Mouse (Mus musculus) limb, embryonic 15.5 days (tissue): ENCODE measurements around the gene Cys1. TPM values are rescaled to one million over a fixed set of nuclear protein-coding genes. Genes with fewer than 3 reads are reported as not detected.

Source experiments
- ATAC-seq: fragments of 200-750 bp; cut with Nextera tagmentation; 2 replicates; pipeline ENCODE4 v1.8.0; 2017; ENCODE audit warnings: low read depth, moderate TSS enrichment; ENCODE audit not compliant: insufficient number of reproducible peaks, low FRiP score, low TSS enrichment
- H3K27ac ChIP-seq: fragments of 300-500 bp; sonication (generic); 2 replicates; pipeline ENCODE4 v1.5.1; 2015; ENCODE audit warnings: moderate library complexity, mild to moderate bottlenecking, inconsistent platforms
- H3K27me3 ChIP-seq: fragments of 300-500 bp; sonication (generic); 2 replicates; pipeline ENCODE4 v1.6.1; 2015; ENCODE audit warnings: inconsistent platforms
- H3K36me3 ChIP-seq: fragments of 300-500 bp; sonication (generic); 2 replicates; pipeline ENCODE4 v1.6.1; 2015; ENCODE audit warnings: inconsistent platforms
- H3K4me1 ChIP-seq: fragments of 300-500 bp; sonication (generic); 2 replicates; pipeline ENCODE4 v1.6.1; 2015; ENCODE audit warnings: inconsistent platforms
- H3K4me2 ChIP-seq: fragments of 300-500 bp; sonication (generic); 2 replicates; pipeline ENCODE4 v1.6.1; 2015; ENCODE audit warnings: mild to moderate bottlenecking, inconsistent platforms
- H3K4me3 ChIP-seq: fragments of 300-500 bp; sonication (generic); 2 replicates; pipeline ENCODE4 v1.5.1; 2015; ENCODE audit warnings: mild to moderate bottlenecking, inconsistent platforms
- H3K9ac ChIP-seq: fragments of 300-500 bp; sonication (generic); 2 replicates; pipeline ENCODE4 v1.6.1; 2015; ENCODE audit warnings: inconsistent platforms
- H3K9me3 ChIP-seq: fragments of 300-500 bp; sonication (generic); 2 replicates; pipeline ENCODE4 v1.6.1; 2016; ENCODE audit warnings: inconsistent platforms
- WGBS: fragments of 180-500 bp; shearing (Covaris S2); methylation state at CpG from one replicate; pipeline ENCODE4 v1.1.7; 2015; 5-methylcytosine and 5-hydroxymethylcytosine counted together
- polyA plus RNA-seq: library from polyadenylated mRNA; unstranded; fragments of >200 nt; fragmentation: Nextera tagmentation; extraction: Ambion mirVana; gene quantifications from 2 replicates; pipeline ENCODE4 v1.2.1, GENCODE M21; 2015

Gene Cys1
- polyA plus RNA-seq, result 6.7 and 8.1 TPM in 2 replicates

DNA sequence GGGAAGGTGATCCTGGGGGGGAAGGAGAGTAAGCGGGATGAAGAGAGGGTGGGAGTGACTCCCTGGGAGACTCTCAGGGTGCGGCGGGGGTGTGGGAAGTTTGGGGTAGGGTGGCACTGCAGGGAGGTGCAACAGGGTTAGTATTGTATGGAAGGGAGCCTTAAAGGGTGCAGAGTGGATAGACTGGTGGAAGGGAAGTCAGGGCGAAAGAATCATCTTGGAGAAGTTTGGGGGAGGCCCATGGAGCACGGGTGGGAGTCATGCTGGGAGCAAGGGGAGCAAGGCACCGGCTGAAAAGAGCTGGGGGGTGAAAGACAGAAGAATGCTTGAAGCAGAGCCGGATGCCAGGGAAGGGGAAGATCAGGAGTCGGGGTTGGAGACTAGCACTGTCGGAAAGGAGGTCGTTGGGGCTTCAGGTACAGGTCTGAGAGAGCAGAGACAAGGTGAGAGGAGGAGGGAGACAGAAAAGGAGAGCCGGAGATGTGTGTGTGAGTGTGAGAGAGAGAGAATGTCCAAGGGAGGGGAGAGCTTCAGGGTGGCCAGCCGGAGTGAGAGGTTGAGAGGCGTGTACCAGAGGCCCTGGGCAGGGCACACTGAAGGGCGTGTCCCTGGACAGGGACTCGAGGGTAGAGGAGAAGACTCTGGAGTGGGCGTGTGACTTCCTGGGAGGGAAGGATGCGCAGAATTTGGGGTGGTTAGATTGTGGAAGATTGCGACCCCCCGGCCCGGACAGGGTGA, at the start of gene Cys1:
TSS of gene Cys1 (minus strand) at position 528 of the 738 bp plus-strand sequence.
- peaks cover 10% of the 10 kb centered on the region; the same call in 1 of the 2 replicates for H3K27me3 ChIP-seq
- H3K4me3 ChIP-seq, result peak within 1 kb of the TSS; percentile 65
- no peaks in the 10 kb centered on the region for H3K9me3 ChIP-seq
- peak within 1 kb of the TSS; percentile 71 for H3K9ac ChIP-seq
- peak within 1 kb of the TSS; percentile 92 for H3K4me2 ChIP-seq
- H3K36me3 ChIP-seq, result no peaks in the 10 kb centered on the region
- H3K27ac ChIP-seq, result peak within 1 kb of the TSS; percentile 87
- H3K4me1 ChIP-seq, result peaks cover 35% of the 10 kb centered on the region
- no peak for ATAC-seq
- WGBS, result 4% methylated on average over 20 of the region's 20 CpGs

DNA sequence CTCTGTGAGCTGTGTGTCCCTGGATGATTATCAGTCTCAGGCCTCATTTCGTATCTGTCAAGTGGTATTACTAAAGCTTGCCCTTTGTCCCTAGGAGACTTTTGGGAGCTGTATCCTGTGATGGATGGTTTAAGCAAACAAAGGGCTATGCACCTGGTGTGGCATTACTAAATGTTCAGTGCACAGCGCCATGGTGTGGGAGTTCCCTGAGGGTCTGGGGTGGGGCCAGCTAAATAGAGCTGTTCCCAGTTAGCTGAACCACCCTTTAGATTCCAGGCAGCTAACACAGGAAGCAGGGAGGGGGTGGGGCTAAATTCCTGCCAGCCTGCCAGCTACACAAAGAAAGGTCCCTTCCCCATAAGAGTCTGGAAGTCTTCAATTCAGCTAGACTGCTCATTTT, 42.8 kb upstream of the Cys1 start:
- no peak overlapping the region for H3K9ac ChIP-seq
- peak overlapping the region; percentile 82 for H3K27ac ChIP-seq
- H3K27me3 ChIP-seq, result no peaks in the 10 kb centered on the region
- 0 out of 2 replicates have a peak overlapping the region, but pooled peaks have one; percentile 14 for H3K4me2 ChIP-seq
- ATAC-seq, result peak; percentile 67; the same call in 1 of the 2 replicates
- WGBS, result 17% methylated on average over 2 of the region's 2 CpGs
- no peaks in the 10 kb centered on the region for H3K36me3 ChIP-seq
- peaks cover 16% of the 10 kb centered on the region for H3K4me1 ChIP-seq
- no peaks in the 10 kb centered on the region for H3K9me3 ChIP-seq
- no peak overlapping the region for H3K4me3 ChIP-seq

DNA sequence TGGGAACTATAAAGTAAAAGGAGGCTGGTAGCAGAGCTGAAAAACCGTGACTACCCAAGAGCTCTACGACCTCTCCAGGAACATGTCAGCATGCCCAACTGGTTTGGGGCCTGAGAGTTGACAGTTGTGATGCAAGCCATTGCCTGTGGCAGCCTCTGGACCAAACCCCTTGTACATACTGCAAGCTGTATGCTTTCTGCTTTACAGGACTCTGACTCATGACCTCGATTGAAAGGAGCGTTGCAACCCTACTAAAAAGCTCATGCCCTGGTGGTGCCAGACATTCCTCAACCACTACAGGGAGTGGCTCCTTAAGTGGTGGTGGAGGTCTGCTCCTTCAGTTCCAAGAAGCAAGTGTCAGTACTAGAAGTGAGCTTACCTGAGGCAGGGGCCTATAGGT, 42.2 kb upstream of the Cys1 start:
- no peaks in the 10 kb centered on the region for H3K9me3 ChIP-seq
- no peaks in the 10 kb centered on the region for H3K36me3 ChIP-seq
- peak overlapping the region; percentile 82 for H3K27ac ChIP-seq
- H3K9ac ChIP-seq, result no peak overlapping the region
- 17% methylated on average over 4 of the region's 4 CpGs for WGBS
- ATAC-seq, result no peak
- no peaks in the 10 kb centered on the region for H3K27me3 ChIP-seq
- no peak overlapping the region for H3K4me3 ChIP-seq
- H3K4me2 ChIP-seq, result 0 out of 2 replicates have a peak overlapping the region, but pooled peaks have one; percentile 14
- peaks cover 16% of the 10 kb centered on the region for H3K4me1 ChIP-seq

DNA sequence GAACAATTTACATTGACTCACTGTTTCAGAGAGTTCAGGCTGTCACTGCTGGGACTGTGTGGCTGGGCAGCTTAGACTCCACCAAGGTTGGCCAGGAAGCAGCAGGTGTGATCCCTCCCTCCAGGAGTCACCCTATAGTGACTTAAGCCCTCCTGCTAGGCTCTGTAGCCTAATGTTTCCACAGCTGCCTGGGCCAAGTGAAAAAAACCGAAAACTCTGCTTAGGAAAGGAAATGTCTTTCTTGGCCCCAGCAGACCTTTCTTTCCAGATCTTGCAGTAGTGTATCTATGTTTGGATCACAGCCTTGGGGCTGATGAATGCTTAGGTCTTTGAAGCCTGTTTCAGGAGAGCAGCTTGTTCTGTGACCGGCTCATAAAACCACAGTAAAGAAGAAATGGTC, 41.8 kb upstream of the Cys1 start:
- H3K4me3 ChIP-seq, result no peak overlapping the region
- H3K4me1 ChIP-seq, result peaks cover 16% of the 10 kb centered on the region
- H3K36me3 ChIP-seq, result no peaks in the 10 kb centered on the region
- peak overlapping the region; percentile 82 for H3K27ac ChIP-seq
- 17% methylated on average over 2 of the region's 2 CpGs for WGBS
- no peaks in the 10 kb centered on the region for H3K9me3 ChIP-seq
- no peak overlapping the region for H3K4me2 ChIP-seq
- ATAC-seq, result peak; percentile 71; the same call in 1 of the 2 replicates
- H3K9ac ChIP-seq, result no peak overlapping the region
- no peaks in the 10 kb centered on the region for H3K27me3 ChIP-seq

DNA sequence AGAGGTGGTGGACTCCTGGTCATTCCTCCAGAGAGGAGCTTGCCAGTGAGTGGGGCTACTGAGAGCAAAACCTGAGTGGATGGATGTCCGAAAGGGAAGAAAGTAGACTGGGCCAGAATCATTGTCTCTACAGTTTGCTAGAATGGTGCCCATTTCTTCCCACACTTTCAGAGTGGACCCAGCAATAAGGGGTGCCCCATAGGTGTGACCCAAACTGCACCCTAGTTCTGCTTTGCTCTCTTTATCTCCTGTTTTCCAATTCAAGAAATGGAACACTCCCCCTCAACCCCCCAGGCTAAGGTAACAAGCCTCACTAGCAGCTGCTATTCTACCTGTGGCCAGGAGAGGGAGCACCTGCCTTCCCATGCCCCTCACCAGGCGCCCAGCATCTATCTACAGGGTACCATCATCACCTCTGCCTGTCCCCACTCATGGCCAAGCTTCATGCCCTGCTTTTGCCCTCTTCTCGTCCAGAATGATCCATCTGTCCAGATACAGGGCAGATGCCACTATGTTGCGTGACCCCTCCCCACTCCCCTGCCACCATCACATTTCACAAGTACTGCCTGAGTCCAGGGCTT, 35.2 kb upstream of the Cys1 start:
- no peaks in the 10 kb centered on the region for H3K27me3 ChIP-seq
- peaks cover 19% of the 10 kb centered on the region for H3K36me3 ChIP-seq
- WGBS, result 48% methylated on average over 4 of the region's 4 CpGs
- H3K9me3 ChIP-seq, result no peaks in the 10 kb centered on the region
- H3K4me2 ChIP-seq, result no peak overlapping the region
- no peak overlapping the region for H3K9ac ChIP-seq
- ATAC-seq, result 0 out of 2 replicates have a peak, but pooled peaks have one; percentile 30
- no peak overlapping the region for H3K27ac ChIP-seq
- H3K4me1 ChIP-seq, result peaks cover 7% of the 10 kb centered on the region; the same call in 1 of the 2 replicates
- no peak overlapping the region for H3K4me3 ChIP-seq

DNA sequence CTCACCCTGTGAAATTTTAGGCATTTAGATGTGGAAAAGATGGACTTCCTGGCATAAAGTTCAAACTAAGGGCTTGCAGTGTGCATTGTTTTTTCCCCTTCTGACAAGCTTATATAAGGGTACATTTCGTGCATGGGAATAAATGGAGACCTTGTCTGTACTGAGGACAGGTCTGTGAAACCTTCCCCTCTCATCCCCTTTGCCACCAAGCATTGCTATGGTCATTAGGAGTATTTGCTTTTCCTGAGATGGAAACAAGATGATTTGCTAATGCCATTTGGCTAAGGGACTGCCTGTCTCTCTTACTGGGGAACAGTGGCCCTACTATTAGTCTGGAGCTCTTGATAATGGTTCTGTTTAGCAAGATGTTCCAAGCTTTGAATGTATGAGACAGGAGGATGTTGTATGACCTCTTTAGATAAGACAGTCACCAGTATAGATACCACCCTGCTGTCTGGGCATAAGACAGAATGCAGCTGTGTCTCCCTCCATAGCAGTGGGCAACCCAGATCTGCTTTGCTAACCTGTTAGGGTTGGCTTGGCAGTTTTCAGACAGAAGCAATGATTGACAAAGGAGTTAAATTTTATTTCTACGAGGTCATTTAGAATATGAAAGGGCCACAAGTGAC, 33.8 kb upstream of the Cys1 start:
- WGBS, result 75% methylated on average over 2 of the region's 2 CpGs
- no peaks in the 10 kb centered on the region for H3K9me3 ChIP-seq
- ATAC-seq, result no peak

DNA sequence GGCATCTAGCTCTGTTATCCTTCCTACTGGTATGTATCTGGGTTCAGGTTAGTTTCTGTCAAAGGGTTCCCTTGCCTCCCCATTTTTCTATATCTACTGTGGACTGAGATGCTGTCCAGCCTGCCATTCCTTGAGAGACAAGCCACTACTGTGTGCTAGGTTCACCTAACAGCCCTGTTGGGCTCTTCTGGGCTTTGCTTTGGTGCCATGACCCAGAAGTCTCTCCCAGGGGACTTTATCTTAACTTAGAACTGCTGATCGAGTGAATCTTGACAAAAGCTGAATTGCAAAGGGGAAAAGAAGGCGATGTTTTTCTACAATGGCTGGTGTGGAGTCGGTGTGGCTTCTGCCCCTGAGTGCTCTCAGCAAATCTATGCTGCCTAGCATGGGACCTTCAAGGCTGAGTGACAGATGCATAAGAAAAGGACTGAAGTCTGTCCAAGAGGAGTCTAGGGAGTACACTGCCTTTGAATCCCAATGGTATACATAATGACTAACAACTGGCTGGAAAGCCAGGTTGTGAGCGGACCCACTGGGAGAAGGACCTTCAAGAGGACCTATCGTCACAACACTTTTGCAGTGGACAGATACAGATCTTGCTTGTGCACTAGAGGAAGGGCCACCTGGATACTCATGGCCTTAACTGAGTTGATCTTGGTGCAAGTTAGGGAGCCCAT, 33.1 kb upstream of the Cys1 start:
- 80% methylated on average over 5 of the region's 5 CpGs for WGBS
- H3K36me3 ChIP-seq, result peaks cover 27% of the 10 kb centered on the region

More for the DNA sequence above, 33.8 kb upstream of the Cys1 start:
- Histone ChIP-seq H3K27me3 (no peaks in the 10 kb centered on the region), H3K9ac (no peak overlapping the region), H3K27ac (no peak overlapping the region), H3K36me3 (peaks cover 27% of the 10 kb centered on the region), H3K4me3 (no peak overlapping the region), H3K4me2 (no peak overlapping the region), H3K4me1 (peaks cover 16% of the 10 kb centered on the region)

DNA sequence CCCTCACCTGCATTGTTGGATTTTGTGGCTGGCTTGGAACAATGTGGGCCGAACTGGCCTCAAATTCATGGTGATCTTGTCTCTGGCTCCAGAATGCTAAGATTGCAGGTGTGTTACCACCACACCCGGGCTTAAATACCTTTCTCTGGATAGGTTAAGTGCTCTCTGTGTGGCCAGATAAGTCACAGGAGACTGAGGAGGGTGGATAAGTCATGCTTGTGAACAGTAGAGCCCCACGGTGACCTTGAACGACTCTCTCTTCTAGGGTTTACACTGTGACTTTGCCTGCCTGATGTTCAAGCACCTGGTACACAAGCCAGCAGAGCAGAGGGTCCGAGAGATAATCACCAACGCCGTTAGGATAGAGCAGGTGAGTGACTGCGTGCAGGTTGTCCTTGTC, 30.8 kb upstream of the Cys1 start:
- no peak overlapping the region for H3K9ac ChIP-seq
- no peak overlapping the region for H3K27ac ChIP-seq
- no peaks in the 10 kb centered on the region for H3K9me3 ChIP-seq
- no peak for ATAC-seq
- no peak overlapping the region for H3K4me2 ChIP-seq
- H3K27me3 ChIP-seq, result no peaks in the 10 kb centered on the region
- H3K4me1 ChIP-seq, result peaks cover 30% of the 10 kb centered on the region
- no peak overlapping the region for H3K4me3 ChIP-seq
- peaks cover 27% of the 10 kb centered on the region for H3K36me3 ChIP-seq
- WGBS, result 81% methylated on average over 8 of the region's 8 CpGs

More for the DNA sequence above, 33.1 kb upstream of the Cys1 start:
- no peak for ATAC-seq
- no peak overlapping the region for H3K4me3 ChIP-seq
- H3K27ac ChIP-seq, result no peak overlapping the region
- H3K4me1 ChIP-seq, result peaks cover 18% of the 10 kb centered on the region
- no peak overlapping the region for H3K4me2 ChIP-seq
- H3K27me3 ChIP-seq, result no peaks in the 10 kb centered on the region
- no peak overlapping the region for H3K9ac ChIP-seq
- no peaks in the 10 kb centered on the region for H3K9me3 ChIP-seq

DNA sequence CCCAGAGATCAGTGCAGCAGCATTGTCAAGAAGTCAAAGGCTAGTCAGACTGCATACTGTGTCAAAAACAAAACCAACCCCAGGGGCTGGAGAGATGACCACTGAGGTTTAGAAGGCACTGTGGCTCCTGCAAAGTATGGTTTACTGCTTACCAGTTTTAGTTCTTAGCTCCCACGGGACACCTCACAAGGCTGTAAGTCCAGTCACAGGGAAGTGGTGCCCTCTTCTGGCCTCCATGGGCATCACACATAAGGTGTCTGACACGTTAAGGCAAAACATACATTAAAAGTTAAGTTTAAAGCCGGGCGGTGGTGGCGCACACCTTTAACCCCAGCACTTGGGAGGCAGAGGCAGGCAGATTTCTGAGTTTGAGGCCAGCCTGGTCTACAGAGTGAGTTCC, 29.1 kb upstream of the Cys1 start:
- no peak overlapping the region for H3K4me3 ChIP-seq

DNA sequence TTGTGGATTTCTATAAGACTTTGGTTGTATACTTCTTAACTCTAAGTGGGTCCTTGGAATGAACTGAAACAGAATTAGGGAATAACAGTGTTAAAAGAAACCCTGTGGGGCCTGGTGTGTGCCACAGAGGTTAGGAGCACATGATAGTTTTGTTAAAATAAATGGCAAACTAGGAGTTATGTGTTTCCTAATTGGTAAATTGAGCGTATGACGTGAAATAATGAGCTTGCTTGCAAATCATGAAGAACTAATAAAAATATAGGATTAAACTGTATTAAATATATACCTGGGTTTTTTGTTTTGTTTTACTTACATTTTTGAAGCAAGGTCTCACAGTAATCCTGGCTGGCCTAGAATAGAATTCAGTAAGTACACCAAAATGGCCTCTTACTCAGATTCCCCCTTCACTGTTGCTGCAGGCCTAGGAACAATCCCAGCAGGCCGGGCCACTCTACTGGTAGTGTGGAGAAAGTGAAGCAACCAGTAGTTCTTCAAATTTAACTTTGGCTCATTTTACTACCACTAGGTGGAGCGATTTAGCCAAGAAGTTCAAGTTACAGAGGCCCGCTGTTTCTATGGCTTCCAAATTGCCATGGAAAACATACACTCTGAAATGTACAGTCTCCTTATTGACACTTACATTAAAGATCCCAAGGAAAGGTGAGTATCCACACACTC, 28.4 kb upstream of the Cys1 start:
- Histone ChIP-seq H3K9ac (no peak overlapping the region), H3K4me3 (peak overlapping the region; percentile 93), H3K36me3 (peaks cover 26% of the 10 kb centered on the region), H3K27ac (peak overlapping the region; percentile 52), H3K9me3 (no peaks in the 10 kb centered on the region), H3K4me2 (peak overlapping the region; percentile 96), H3K27me3 (no peaks in the 10 kb centered on the region), H3K4me1 (peaks cover 40% of the 10 kb centered on the region)
- no peak for ATAC-seq
- 22% methylated on average over 5 of the region's 5 CpGs for WGBS

More for the DNA sequence above, 29.1 kb upstream of the Cys1 start:
- Histone ChIP-seq H3K9me3 (no peaks in the 10 kb centered on the region), H3K27me3 (no peaks in the 10 kb centered on the region), H3K36me3 (peaks cover 27% of the 10 kb centered on the region), H3K9ac (no peak overlapping the region), H3K4me1 (peaks cover 40% of the 10 kb centered on the region), H3K27ac (peak overlapping the region; percentile 39; the same call in 1 of the 2 replicates), H3K4me2 (no peak overlapping the region)
- no peak for ATAC-seq
- 61% methylated on average over 5 of the region's 5 CpGs for WGBS

DNA sequence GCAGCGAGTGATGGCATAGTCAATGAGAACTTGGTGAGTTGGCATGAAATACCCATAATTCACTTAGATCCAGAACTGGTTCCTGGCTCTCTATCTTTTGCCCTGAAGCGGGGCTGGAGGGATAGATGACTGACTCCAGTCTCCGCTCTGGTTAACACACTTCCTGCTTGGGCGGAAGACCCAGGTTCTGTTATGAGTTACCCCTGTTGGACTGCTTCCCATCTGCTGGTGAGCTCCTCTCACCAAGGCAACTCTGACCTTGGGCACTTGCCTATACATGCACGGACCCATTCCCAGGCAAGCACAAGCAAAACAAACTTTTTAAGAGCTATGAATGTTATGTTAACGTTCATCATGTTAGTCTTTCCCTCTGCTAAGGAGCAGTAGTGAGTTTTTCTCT, 27.8 kb upstream of the Cys1 start:
- peaks cover 20% of the 10 kb centered on the region for H3K36me3 ChIP-seq
- 15% methylated on average over 6 of the region's 6 CpGs for WGBS
- H3K9me3 ChIP-seq, result no peaks in the 10 kb centered on the region
- H3K27ac ChIP-seq, result peak overlapping the region; percentile 52
- H3K9ac ChIP-seq, result peak overlapping the region; percentile 73
- peak overlapping the region; percentile 96 for H3K4me2 ChIP-seq
- H3K4me1 ChIP-seq, result peaks cover 40% of the 10 kb centered on the region
- no peak for ATAC-seq
- H3K27me3 ChIP-seq, result no peaks in the 10 kb centered on the region
- peak overlapping the region; percentile 93 for H3K4me3 ChIP-seq
